Mouse (Mus musculus) kidney, embryonic 14.5 days (tissue): ENCODE data around the gene Herpud2. TPM values are rescaled to one million over a fixed set of nuclear protein-coding genes. Genes with fewer than 3 reads are reported as not detected.

ENCODE experiments used
- ATAC-seq: fragments of 200-750 bp; cut with Nextera tagmentation; 2 replicates; pipeline ENCODE4 v1.8.0; 2017; ENCODE audit warnings: moderate number of reproducible peaks, mild to moderate bottlenecking, moderate TSS enrichment, moderate library complexity; ENCODE audit not compliant: low FRiP score, low TSS enrichment
- H3K27ac ChIP-seq: fragments of 300-500 bp; sonication (generic); 2 replicates; pipeline ENCODE4 v1.5.1; 2014; ENCODE audit warnings: low read depth, mild to moderate bottlenecking, low read length, moderate library complexity, mixed read lengths
- H3K27me3 ChIP-seq: fragments of 300-500 bp; sonication (generic); 2 replicates; pipeline ENCODE4 v1.6.1; 2014; ENCODE audit warnings: mild to moderate bottlenecking, low read length; ENCODE audit not compliant: control insufficient read depth, insufficient read depth
- H3K36me3 ChIP-seq: fragments of 300-500 bp; sonication (generic); 2 replicates; pipeline ENCODE4 v1.6.1; 2014; ENCODE audit warnings: low read length, mixed read lengths; ENCODE audit not compliant: control insufficient read depth, insufficient read depth
- H3K4me1 ChIP-seq: fragments of 300-500 bp; sonication (generic); 2 replicates; pipeline ENCODE4 v1.6.1; 2014; ENCODE audit warnings: low read length, mixed read lengths; ENCODE audit not compliant: control insufficient read depth, insufficient read depth
- H3K4me2 ChIP-seq: fragments of 300-500 bp; sonication (generic); replicated peaks from 2 replicates; pipeline ENCODE4 v1.6.1; 2014; ENCODE audit warnings: low read depth, mild to moderate bottlenecking, low read length
- H3K4me3 ChIP-seq: fragments of 300-500 bp; sonication (generic); 2 replicates; pipeline ENCODE4 v1.5.1; 2014; ENCODE audit warnings: mild to moderate bottlenecking, low read length
- H3K9ac ChIP-seq: fragments of 300-500 bp; sonication (generic); 2 replicates; pipeline ENCODE4 v1.6.1; 2014; ENCODE audit warnings: low read depth, mild to moderate bottlenecking, low read length, moderate library complexity
- H3K9me3 ChIP-seq: fragments of 300-500 bp; sonication (generic); 2 replicates; pipeline ENCODE4 v1.6.1; 2016; ENCODE audit warnings: low read length; ENCODE audit not compliant: control insufficient read depth
- WGBS: fragments of 180-500 bp; shearing (Covaris S2); extraction: QIAGEN DNeasy Blood & Tissue Kit; methylation state at CpG from one replicate; pipeline ENCODE4 v1.1.7; 2014; 5-methylcytosine and 5-hydroxymethylcytosine counted together
- polyA plus RNA-seq: library from polyadenylated mRNA; unstranded; fragments of >200 nt; fragmentation: Nextera tagmentation; extraction: Ambion mirVana; gene quantifications from 2 replicates; pipeline ENCODE4 v1.2.1, GENCODE M21; 2014

Herpud2 gene
- 22.6 and 36.9 TPM in 2 replicates for polyA plus RNA-seq

- H3K4me2 ChIP-seq, result peak within 1 kb of the TSS; percentile 60
- peak within 1 kb of the TSS; percentile 73 for H3K4me3 ChIP-seq
- H3K27ac ChIP-seq, result peak within 1 kb of the TSS; percentile 100
- peaks cover 11% of the 10 kb centered on the region; the same call in 1 of the 2 replicates for H3K4me1 ChIP-seq
- H3K27me3 ChIP-seq, result no peaks in the 10 kb centered on the region
- ATAC-seq, result peak; percentile 98
- H3K9ac ChIP-seq, result peak within 1 kb of the TSS; percentile 95
- under 1% methylated on average over 34 of the region's 51 CpGs for WGBS
- H3K36me3 ChIP-seq, result no peaks in the 10 kb centered on the region; the same call in 1 of the 2 replicates
- no peaks in the 10 kb centered on the region for H3K9me3 ChIP-seq
These were observed at the start of gene Herpud2 for GRCm38 (mm10) chr9:25151611-25152241. Herpud2 (minus strand) TSS chr9:25151820.

- no peak for ATAC-seq
- WGBS, result 78% methylated on average over 3 of the region's 3 CpGs
- Histone ChIP-seq H3K27me3 (no peaks in the 10 kb centered on the region), H3K4me3 (no peak overlapping the region), H3K27ac (no peak overlapping the region), H3K9ac (no peak overlapping the region), H3K4me2 (no peak overlapping the region), H3K36me3 (no peaks in the 10 kb centered on the region), H3K4me1 (no peaks in the 10 kb centered on the region), H3K9me3 (no peaks in the 10 kb centered on the region)
These were observed 49.4 kb upstream of the Herpud2 start for GRCm38 (mm10) chr9:25200987-25201386.

GRCm38 (mm10) chr9:25200148-25200547 lies 48.5 kb upstream of the Herpud2 start:
- Histone ChIP-seq H3K4me2 (no peak overlapping the region), H3K27me3 (no peaks in the 10 kb centered on the region), H3K4me1 (no peaks in the 10 kb centered on the region), H3K27ac (no peak overlapping the region), H3K9me3 (no peaks in the 10 kb centered on the region), H3K9ac (no peak overlapping the region), H3K4me3 (no peak overlapping the region), H3K36me3 (no peaks in the 10 kb centered on the region)
- no peak for ATAC-seq
- WGBS, result 88% methylated on average over 3 of the region's 3 CpGs

- ATAC-seq, result no peak
- Histone ChIP-seq H3K27me3 (no peaks in the 10 kb centered on the region), H3K9ac (no peak overlapping the region), H3K4me3 (no peak overlapping the region), H3K4me2 (no peak overlapping the region), H3K9me3 (no peaks in the 10 kb centered on the region), H3K27ac (no peak overlapping the region), H3K36me3 (no peaks in the 10 kb centered on the region), H3K4me1 (no peaks in the 10 kb centered on the region)
- WGBS, result 81% methylated on average over 5 of the region's 5 CpGs
These were observed 45.1 kb upstream of the Herpud2 start for GRCm38 (mm10) chr9:25196746-25197145.

GRCm38 (mm10) chr9:25191612-25192011 lies 40.0 kb upstream of the Herpud2 start:
- H3K4me3 ChIP-seq, result no peak overlapping the region
- H3K4me1 ChIP-seq, result no peaks in the 10 kb centered on the region
- no peaks in the 10 kb centered on the region for H3K36me3 ChIP-seq
- ATAC-seq, result no peak
- H3K4me2 ChIP-seq, result no peak overlapping the region
- no peak overlapping the region for H3K9ac ChIP-seq
- H3K27me3 ChIP-seq, result no peaks in the 10 kb centered on the region
- WGBS, result 80% methylated on average over 2 of the region's 2 CpGs
- no peak overlapping the region for H3K27ac ChIP-seq
- H3K9me3 ChIP-seq, result no peaks in the 10 kb centered on the region

GRCm38 (mm10) chr9:25186501-25186900 lies 34.9 kb upstream of the Herpud2 start:
- no peak overlapping the region for H3K4me3 ChIP-seq
- H3K36me3 ChIP-seq, result no peaks in the 10 kb centered on the region
- 86% methylated on average over 4 of the region's 4 CpGs for WGBS
- H3K9me3 ChIP-seq, result no peaks in the 10 kb centered on the region
- H3K9ac ChIP-seq, result no peak overlapping the region
- H3K27ac ChIP-seq, result no peak overlapping the region
- no peak for ATAC-seq
- no peaks in the 10 kb centered on the region for H3K4me1 ChIP-seq
- H3K4me2 ChIP-seq, result no peak overlapping the region
- no peaks in the 10 kb centered on the region for H3K27me3 ChIP-seq

- H3K9ac ChIP-seq, result no peak overlapping the region
- no peaks in the 10 kb centered on the region for H3K4me1 ChIP-seq
- H3K36me3 ChIP-seq, result no peaks in the 10 kb centered on the region
- WGBS, result 63% methylated on average over 7 of the region's 7 CpGs
- no peak overlapping the region for H3K4me2 ChIP-seq
- H3K27me3 ChIP-seq, result no peaks in the 10 kb centered on the region
- no peak overlapping the region for H3K4me3 ChIP-seq
- ATAC-seq, result no peak
- H3K27ac ChIP-seq, result no peak overlapping the region
- H3K9me3 ChIP-seq, result no peaks in the 10 kb centered on the region
These were observed 34.2 kb upstream of the Herpud2 start for GRCm38 (mm10) chr9:25185854-25186253.

- H3K4me2 ChIP-seq, result no peak overlapping the region
- 87% methylated on average over 2 of the region's 2 CpGs for WGBS
- no peaks in the 10 kb centered on the region for H3K36me3 ChIP-seq
- H3K27ac ChIP-seq, result no peak overlapping the region
- no peak overlapping the region for H3K4me3 ChIP-seq
- H3K9ac ChIP-seq, result no peak overlapping the region
- ATAC-seq, result no peak
- H3K9me3 ChIP-seq, result no peaks in the 10 kb centered on the region
- no peaks in the 10 kb centered on the region for H3K4me1 ChIP-seq
- H3K27me3 ChIP-seq, result no peaks in the 10 kb centered on the region
These were observed 33.0 kb upstream of the Herpud2 start for GRCm38 (mm10) chr9:25184606-25185005.

GRCm38 (mm10) chr9:25178066-25178465 lies 26.4 kb upstream of the Herpud2 start:
- Histone ChIP-seq H3K4me3 (no peak overlapping the region), H3K27me3 (no peaks in the 10 kb centered on the region), H3K27ac (no peak overlapping the region), H3K36me3 (no peaks in the 10 kb centered on the region), H3K4me1 (0 out of 2 replicates have a peak, but pooled peaks cover 4% of the 10 kb centered on the region), H3K9ac (no peak overlapping the region), H3K4me2 (no peak overlapping the region), H3K9me3 (no peaks in the 10 kb centered on the region)
- 72% methylated on average over 3 of the region's 3 CpGs for WGBS
- ATAC-seq, result no peak
